Mouse (Mus musculus): Measurements from ENCODE around the gene Spef1. TPM values are rescaled to one million over a fixed set of nuclear protein-coding genes. Genes with fewer than 3 reads are reported as not detected.

Gene Spef1
- polyA plus RNA-seq, 1 experiment: 8.4 TPM

GRCm38 (mm10) chr2:131129836-131130235 is 57.2 kb downstream of the Spef1 start:
- no peak overlapping the region for H3K4me3 ChIP-seq (ENCODE audit: insufficient read depth, low read length)
- TF ChIP-seq POLR2A (IDR thresholded peaks at IDR 0.05; ENCODE audit: extremely low read depth, insufficient read depth, low read length): no peak
- no peak for TF ChIP-seq CTCF (IDR thresholded peaks at IDR 0.05; ENCODE audit: extremely low read depth, insufficient read depth, low read length)
- H3K27ac ChIP-seq (ENCODE audit: insufficient read depth, low read length): no peak overlapping the region
- no peaks in the 10 kb centered on the region for H3K4me1 ChIP-seq (ENCODE audit: control insufficient read depth, insufficient read depth, low read length)

GRCm38 (mm10) chr2:131128636-131129157 is 58.4 kb downstream of the Spef1 start:
- no peak for TF ChIP-seq POLR2A (IDR thresholded peaks at IDR 0.05; ENCODE audit: extremely low read depth, insufficient read depth, low read length)
- no peak for TF ChIP-seq CTCF (IDR thresholded peaks at IDR 0.05; ENCODE audit: extremely low read depth, insufficient read depth, low read length)
- Histone ChIP-seq H3K4me1 (ENCODE audit: control insufficient read depth, insufficient read depth, low read length) (no peaks in the 10 kb centered on the region), H3K4me3 (ENCODE audit: insufficient read depth, low read length) (no peak overlapping the region), H3K27ac (ENCODE audit: insufficient read depth, low read length) (0 out of 2 replicates have a peak overlapping the region, but pooled peaks have one; percentile 61)

- TF ChIP-seq CTCF (IDR thresholded peaks at IDR 0.05; ENCODE audit: extremely low read depth, insufficient read depth, low read length) (no peak), POLR2A (IDR thresholded peaks at IDR 0.05; ENCODE audit: extremely low read depth, insufficient read depth, low read length) (no peak)
- Histone ChIP-seq H3K27ac (ENCODE audit: insufficient read depth, low read length) (0 out of 2 replicates have a peak overlapping the region, but pooled peaks have one; percentile 61), H3K4me1 (ENCODE audit: control insufficient read depth, insufficient read depth, low read length) (no peaks in the 10 kb centered on the region), H3K4me3 (ENCODE audit: insufficient read depth, low read length) (peak overlapping the region; percentile 33; the same call in 1 of the 2 replicates)
Measured at GRCm38 (mm10) chr2:131128211-131128610, 58.9 kb downstream of the Spef1 start.

- TF ChIP-seq POLR2A (IDR thresholded peaks at IDR 0.05; ENCODE audit: extremely low read depth, insufficient read depth, low read length) (no peak), CTCF (IDR thresholded peaks at IDR 0.05; ENCODE audit: extremely low read depth, insufficient read depth, low read length) (no peak)
- H3K27ac ChIP-seq (ENCODE audit: insufficient read depth, low read length): peak within 1 kb of the TSS; percentile 61; the same call in 1 of the 2 replicates
- no peaks in the 10 kb centered on the region for H3K4me1 ChIP-seq (ENCODE audit: control insufficient read depth, insufficient read depth, low read length)
- peak within 1 kb of the TSS; percentile 33 for H3K4me3 ChIP-seq (ENCODE audit: insufficient read depth, low read length)
Measured at GRCm38 (mm10) chr2:131127161-131127730, 59.8 kb downstream of the Spef1 start, which contains the start of gene Hspa12b. Gene Hspa12b, plus strand, starts transcription at chr2:131127280.

- no peak for TF ChIP-seq CTCF (IDR thresholded peaks at IDR 0.05; ENCODE audit: extremely low read depth, insufficient read depth, low read length)
- no peak for TF ChIP-seq POLR2A (IDR thresholded peaks at IDR 0.05; ENCODE audit: extremely low read depth, insufficient read depth, low read length)
- Histone ChIP-seq H3K27ac (ENCODE audit: insufficient read depth, low read length) (no peak overlapping the region), H3K4me1 (ENCODE audit: control insufficient read depth, insufficient read depth, low read length) (no peaks in the 10 kb centered on the region), H3K4me3 (ENCODE audit: insufficient read depth, low read length) (no peak overlapping the region)
Measured at GRCm38 (mm10) chr2:131125964-131126815, 60.9 kb downstream of the Spef1 start.

GRCm38 (mm10) chr2:131125157-131125963 is 61.7 kb downstream of the Spef1 start:
- TF ChIP-seq CTCF (IDR thresholded peaks at IDR 0.05; ENCODE audit: extremely low read depth, insufficient read depth, low read length): no peak
- TF ChIP-seq POLR2A (IDR thresholded peaks at IDR 0.05; ENCODE audit: extremely low read depth, insufficient read depth, low read length): no peak
- no peaks in the 10 kb centered on the region for H3K4me1 ChIP-seq (ENCODE audit: control insufficient read depth, insufficient read depth, low read length)
- no peak overlapping the region for H3K4me3 ChIP-seq (ENCODE audit: insufficient read depth, low read length)
- no peak overlapping the region for H3K27ac ChIP-seq (ENCODE audit: insufficient read depth, low read length)

GRCm38 (mm10) chr2:131124166-131124565 is 62.9 kb downstream of the Spef1 start:
- Histone ChIP-seq H3K4me1 (ENCODE audit: control insufficient read depth, insufficient read depth, low read length) (no peaks in the 10 kb centered on the region), H3K4me3 (ENCODE audit: insufficient read depth, low read length) (no peak overlapping the region), H3K27ac (ENCODE audit: insufficient read depth, low read length) (no peak overlapping the region)
- no peak for TF ChIP-seq POLR2A (IDR thresholded peaks at IDR 0.05; ENCODE audit: extremely low read depth, insufficient read depth, low read length)
- TF ChIP-seq CTCF (IDR thresholded peaks at IDR 0.05; ENCODE audit: extremely low read depth, insufficient read depth, low read length): no peak

Other genes with a start within 250 kb of the Spef1 start
- 201 and 206 TPM in 2 replicates for gene Gfra4, start 144.2 kb downstream of the Spef1 start, polyA plus RNA-seq (2012; rRNA removed)
- gene Adam33, start 123.5 kb downstream of the Spef1 start, polyA plus RNA-seq (2012; rRNA removed): 21.0 and 21.7 TPM in 2 replicates
- 0.21 and 0.35 TPM in 2 replicates for gene Siglec1, start 100.5 kb downstream of the Spef1 start, polyA plus RNA-seq (2012; rRNA removed)
- gene Hspa12b, start 60.0 kb downstream of the Spef1 start, polyA plus RNA-seq (2012; rRNA removed): 10.2 and 10.5 TPM in 2 replicates
- not detected in 2 replicates for gene Gm11037, start 53.8 kb downstream of the Spef1 start, polyA plus RNA-seq (2012; rRNA removed)
- gene 1700037H04Rik, start 27.2 kb downstream of the Spef1 start, polyA plus RNA-seq (2012; rRNA removed): 110 and 130 TPM in 2 replicates
- 82.1 and 87.2 TPM in 2 replicates for gene Cenpb, start 7.2 kb downstream of the Spef1 start, polyA plus RNA-seq (2012; rRNA removed)
- 42.9 and 52.5 TPM in 2 replicates for gene Cdc25b, start 333 bp downstream of the Spef1 start, polyA plus RNA-seq (2012; rRNA removed)
- 46.0 and 47.5 TPM in 2 replicates for gene Ap5s1, start 19.8 kb upstream of the Spef1 start, polyA plus RNA-seq (2012; rRNA removed)
- 8.8 and 10.1 TPM in 2 replicates for gene Mavs, start 46.8 kb upstream of the Spef1 start, polyA plus RNA-seq (2012; rRNA removed)
- gene Pank2, start 75.2 kb upstream of the Spef1 start, polyA plus RNA-seq (2012; rRNA removed): 32.4 and 35.5 TPM in 2 replicates
- gene Rnf24, start 165.6 kb upstream of the Spef1 start, polyA plus RNA-seq (2012; rRNA removed): 20.6 and 21.1 TPM in 2 replicates

Measured in cortical plate, adult 2 months (tissue).